Mouse (Mus musculus): ENCODE results near the gene Aoc2. TPM values are rescaled to one million over a fixed set of nuclear protein-coding genes. Genes with fewer than 3 reads are reported as not detected.

Aoc2 gene
- polyA plus RNA-seq, 1 experiment from 2014 or later: 1.8 TPM

DNA sequence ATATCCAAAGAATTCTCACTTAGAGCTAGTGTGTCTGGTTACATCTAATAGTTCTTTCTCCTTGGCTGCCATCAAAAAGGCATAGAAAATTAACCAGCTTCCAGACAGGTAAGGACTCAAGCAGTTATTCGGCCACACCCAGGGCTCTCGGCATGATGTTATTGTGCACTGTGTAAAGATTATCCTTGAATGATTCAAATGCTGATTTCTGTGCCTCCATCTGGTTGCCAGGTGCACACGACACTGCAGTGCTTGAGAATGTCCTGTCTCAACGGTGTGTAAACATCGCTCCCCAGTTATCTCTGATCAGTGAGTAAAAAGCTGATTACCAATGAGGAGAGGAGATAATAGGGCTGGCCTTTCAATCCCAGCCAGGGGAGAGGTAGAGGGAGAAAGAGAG is 17.1 kb upstream of the Aoc2 start:
- ATAC-seq (replicated peaks; ENCODE audit: low FRiP score, low TSS enrichment, low read depth): 0 out of 2 replicates have a peak, but pooled peaks have one; percentile 64
- Histone ChIP-seq H3K4me2 (ENCODE audit: low read length) (no peak overlapping the region), H3K4me3 (ENCODE audit: low read depth, low read length) (no peak overlapping the region), H3K4me1 (replicated peaks; ENCODE audit: control insufficient read depth, insufficient read depth, low read length) (no peaks in the 10 kb centered on the region), H3K27ac (ENCODE audit: low read depth) (no peak overlapping the region), H3K9ac (ENCODE audit: low read length) (no peak overlapping the region), H3K36me3 (ENCODE audit: control insufficient read depth, insufficient read depth, low read length) (no peaks in the 10 kb centered on the region), H3K9me3 (ENCODE audit: control insufficient read depth, low read length) (no peaks in the 10 kb centered on the region), H3K27me3 (replicated peaks; ENCODE audit: control insufficient read depth, insufficient read depth, low read length) (no peaks in the 10 kb centered on the region)
- WGBS: 25% methylated on average over 5 of the region's 5 CpGs
- DNase-seq (ENCODE audit: low spot score): no peak

DNA sequence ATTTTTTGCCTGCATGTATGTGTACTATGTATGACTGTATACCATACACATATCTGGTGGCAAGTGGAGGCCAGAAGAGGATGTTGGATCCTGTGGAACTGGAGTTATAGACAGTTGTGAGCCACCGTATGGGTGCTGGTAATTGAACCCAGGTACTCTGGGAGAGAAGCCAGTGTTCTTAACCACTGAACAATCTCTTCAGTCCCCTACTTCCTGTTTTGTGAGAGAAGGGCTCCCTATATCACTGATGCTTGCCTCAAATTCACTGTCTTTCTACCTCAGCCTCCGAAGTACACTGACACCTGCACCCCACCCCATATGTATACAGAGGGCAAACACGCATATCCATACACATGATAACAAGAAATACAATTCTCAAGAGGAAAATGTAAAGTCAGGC is 13.8 kb upstream of the Aoc2 start:
- no peaks in the 10 kb centered on the region for H3K9me3 ChIP-seq (ENCODE audit: control insufficient read depth, low read length)
- H3K27me3 ChIP-seq (replicated peaks; ENCODE audit: control insufficient read depth, insufficient read depth, low read length): no peaks in the 10 kb centered on the region
- ATAC-seq (replicated peaks; ENCODE audit: low FRiP score, low TSS enrichment, low read depth) (no peak), DNase-seq (ENCODE audit: low spot score) (no peak)
- 83% methylated on average over 3 of the region's 3 CpGs for WGBS
- H3K27ac ChIP-seq (ENCODE audit: low read depth): no peak overlapping the region
- H3K9ac ChIP-seq (ENCODE audit: low read length): no peak overlapping the region
- H3K4me2 ChIP-seq (ENCODE audit: low read length): no peak overlapping the region
- no peaks in the 10 kb centered on the region for H3K36me3 ChIP-seq (ENCODE audit: control insufficient read depth, insufficient read depth, low read length)
- no peaks in the 10 kb centered on the region for H3K4me1 ChIP-seq (replicated peaks; ENCODE audit: control insufficient read depth, insufficient read depth, low read length)
- no peak overlapping the region for H3K4me3 ChIP-seq (ENCODE audit: low read depth, low read length)

DNA sequence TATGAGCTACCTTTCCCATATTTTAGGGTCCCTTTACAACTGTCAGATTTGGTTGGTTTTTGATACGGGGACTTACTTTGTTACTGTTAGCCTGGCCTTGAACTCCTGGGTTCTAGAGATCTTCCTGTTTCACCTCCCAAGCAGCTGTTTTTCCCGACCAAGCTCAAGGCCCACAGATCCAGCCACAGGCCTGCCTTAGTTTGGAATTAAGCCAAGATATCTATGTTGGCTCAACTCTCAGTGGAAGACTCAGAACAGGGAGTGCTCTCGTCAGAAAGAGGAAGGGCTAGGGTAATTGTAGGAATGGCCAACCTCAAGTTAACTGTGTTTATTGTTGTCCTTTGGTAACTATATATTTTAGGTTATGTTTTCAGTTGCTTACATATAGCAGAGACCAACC is 12.7 kb upstream of the Aoc2 start:
- Histone ChIP-seq H3K36me3 (ENCODE audit: control insufficient read depth, insufficient read depth, low read length) (no peaks in the 10 kb centered on the region), H3K9ac (ENCODE audit: low read length) (no peak overlapping the region)
- 65% methylated on average over 3 of the region's 3 CpGs for WGBS

DNA sequence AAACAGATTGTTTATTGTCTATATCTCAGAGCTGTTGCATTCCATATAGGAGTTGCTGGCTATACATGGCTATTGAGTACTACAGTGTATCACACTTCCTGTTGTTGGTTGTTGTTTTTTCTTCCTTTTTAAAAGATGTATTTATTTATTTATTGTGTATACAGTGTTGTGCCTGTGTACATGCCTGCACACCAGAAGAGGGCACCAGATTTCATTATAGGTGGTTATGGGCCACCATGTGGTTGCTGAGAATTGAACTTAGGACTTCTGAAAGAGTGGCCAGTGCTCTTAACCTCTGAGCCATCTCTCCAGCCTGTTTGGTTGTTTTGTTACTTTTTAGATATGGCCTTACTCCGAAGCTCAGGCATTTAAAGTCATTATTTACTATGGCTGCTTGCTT is 10.3 kb upstream of the Aoc2 start:
- ATAC-seq (replicated peaks; ENCODE audit: low FRiP score, low TSS enrichment, low read depth): no peak

More for the DNA sequence above, 12.7 kb upstream of the Aoc2 start:
- DNase-seq (ENCODE audit: low spot score) (no peak), ATAC-seq (replicated peaks; ENCODE audit: low FRiP score, low TSS enrichment, low read depth) (no peak)
- H3K4me2 ChIP-seq (ENCODE audit: low read length): no peak overlapping the region
- peaks cover 3% of the 10 kb centered on the region; the same call in 1 of the 2 replicates for H3K4me1 ChIP-seq (replicated peaks; ENCODE audit: control insufficient read depth, insufficient read depth, low read length)
- H3K9me3 ChIP-seq (ENCODE audit: control insufficient read depth, low read length): no peaks in the 10 kb centered on the region
- H3K4me3 ChIP-seq (ENCODE audit: low read depth, low read length): no peak overlapping the region
- no peaks in the 10 kb centered on the region for H3K27me3 ChIP-seq (replicated peaks; ENCODE audit: control insufficient read depth, insufficient read depth, low read length)
- no peak overlapping the region for H3K27ac ChIP-seq (ENCODE audit: low read depth)

DNA sequence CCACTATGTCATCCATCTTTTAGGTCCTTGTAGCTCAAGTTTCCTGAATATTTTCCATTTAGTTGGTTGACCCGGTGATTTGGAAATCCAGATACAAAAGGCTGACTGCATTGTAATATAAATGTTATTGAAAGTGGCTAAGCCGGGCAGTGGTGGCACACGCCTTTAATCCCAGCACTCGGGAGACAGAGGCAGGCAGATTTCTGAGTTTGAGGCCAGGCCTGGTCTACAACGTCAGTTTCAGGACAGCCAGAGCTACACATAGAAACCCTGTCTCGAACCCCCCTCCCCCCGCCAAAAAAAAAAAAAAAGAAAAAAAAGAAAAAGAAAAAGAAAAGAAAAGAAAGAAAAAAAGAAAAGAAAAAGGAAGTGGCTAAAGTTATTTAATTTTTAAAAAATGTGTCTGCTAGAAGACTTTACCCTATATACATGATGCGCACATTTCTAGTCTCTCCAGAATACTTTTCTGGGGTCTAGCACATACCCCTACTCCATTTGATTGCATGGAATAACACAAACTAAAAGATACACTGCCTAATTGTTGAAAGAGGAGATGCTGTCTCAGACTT is 9.7 kb upstream of the Aoc2 start:
- WGBS: 78% methylated on average over 8 of the region's 8 CpGs
- Histone ChIP-seq H3K4me2 (ENCODE audit: low read length) (peak overlapping the region; percentile 92), H3K9me3 (ENCODE audit: control insufficient read depth, low read length) (no peaks in the 10 kb centered on the region), H3K4me3 (ENCODE audit: low read depth, low read length) (peak overlapping the region; percentile 96), H3K27ac (ENCODE audit: low read depth) (peak overlapping the region; percentile 85), H3K27me3 (replicated peaks; ENCODE audit: control insufficient read depth, insufficient read depth, low read length) (no peaks in the 10 kb centered on the region), H3K9ac (ENCODE audit: low read length) (peak overlapping the region; percentile 87), H3K4me1 (replicated peaks; ENCODE audit: control insufficient read depth, insufficient read depth, low read length) (peaks cover 6% of the 10 kb centered on the region; the same call in 1 of the 2 replicates), H3K36me3 (ENCODE audit: control insufficient read depth, insufficient read depth, low read length) (peaks cover 22% of the 10 kb centered on the region)
- no peak for DNase-seq (ENCODE audit: low spot score)
- ATAC-seq (replicated peaks; ENCODE audit: low FRiP score, low TSS enrichment, low read depth): 0 out of 2 replicates have a peak, but pooled peaks have one; percentile 6

More for the DNA sequence above, 10.3 kb upstream of the Aoc2 start:
- 93% methylated on average over 1 of the region's 1 CpGs for WGBS
- H3K27me3 ChIP-seq (replicated peaks; ENCODE audit: control insufficient read depth, insufficient read depth, low read length): no peaks in the 10 kb centered on the region
- no peak overlapping the region for H3K9ac ChIP-seq (ENCODE audit: low read length)
- H3K4me3 ChIP-seq (ENCODE audit: low read depth, low read length): no peak overlapping the region
- no peak for DNase-seq (ENCODE audit: low spot score)
- H3K4me2 ChIP-seq (ENCODE audit: low read length): no peak overlapping the region
- no peaks in the 10 kb centered on the region for H3K9me3 ChIP-seq (ENCODE audit: control insufficient read depth, low read length)
- H3K4me1 ChIP-seq (replicated peaks; ENCODE audit: control insufficient read depth, insufficient read depth, low read length): peaks cover 6% of the 10 kb centered on the region; the same call in 1 of the 2 replicates
- H3K36me3 ChIP-seq (ENCODE audit: control insufficient read depth, insufficient read depth, low read length): peaks cover 16% of the 10 kb centered on the region
- H3K27ac ChIP-seq (ENCODE audit: low read depth): no peak overlapping the region

DNA sequence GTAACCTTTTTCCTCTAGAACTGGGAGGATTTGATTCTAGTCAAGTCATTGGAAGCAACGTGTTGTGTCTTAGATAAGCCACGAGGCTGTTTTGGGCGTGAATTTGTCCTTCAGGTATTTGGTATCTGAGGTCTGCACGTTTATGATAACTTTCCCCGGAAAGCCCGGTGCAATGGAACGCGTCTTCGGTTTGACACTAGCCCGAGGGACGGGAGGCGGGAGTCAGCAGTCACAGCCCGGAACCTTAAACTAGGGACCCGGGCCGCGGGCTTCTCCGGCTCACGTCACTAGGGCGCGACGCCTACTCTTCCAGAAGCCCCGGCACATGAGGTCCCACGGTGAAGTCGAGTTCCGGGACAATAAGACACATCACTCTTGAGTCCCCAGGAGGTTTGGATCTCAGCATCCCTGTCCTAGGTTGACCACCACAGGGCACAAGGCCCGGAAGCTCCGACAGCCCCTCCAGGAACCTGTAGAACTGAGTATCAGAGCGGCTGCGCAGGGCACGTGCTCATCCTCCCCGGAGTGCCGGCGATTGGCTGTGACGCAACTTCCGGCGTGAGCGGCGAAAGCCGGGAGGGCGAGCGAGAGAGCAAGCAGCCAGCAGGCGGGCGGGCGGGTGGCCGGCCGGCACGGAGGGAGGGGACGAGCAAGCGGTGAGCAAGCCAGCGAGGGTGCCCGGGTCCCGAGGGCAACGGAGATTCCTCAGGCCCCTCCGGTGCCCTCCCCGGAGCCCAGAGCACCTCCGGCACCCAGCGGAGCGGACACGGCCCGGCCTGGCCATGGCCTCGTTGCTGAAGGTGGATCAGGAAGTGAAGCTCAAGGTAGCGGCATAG is 9.0 kb upstream of the Aoc2 start, which contains the start of gene Psme3:
Gene Psme3, plus strand, starts transcription at position 549 of the 836 bp plus-strand sequence.
- H3K4me2 ChIP-seq (ENCODE audit: low read length): peak within 1 kb of the TSS; percentile 92
- WGBS: 0% methylated on average over 50 of the region's 62 CpGs

DNA sequence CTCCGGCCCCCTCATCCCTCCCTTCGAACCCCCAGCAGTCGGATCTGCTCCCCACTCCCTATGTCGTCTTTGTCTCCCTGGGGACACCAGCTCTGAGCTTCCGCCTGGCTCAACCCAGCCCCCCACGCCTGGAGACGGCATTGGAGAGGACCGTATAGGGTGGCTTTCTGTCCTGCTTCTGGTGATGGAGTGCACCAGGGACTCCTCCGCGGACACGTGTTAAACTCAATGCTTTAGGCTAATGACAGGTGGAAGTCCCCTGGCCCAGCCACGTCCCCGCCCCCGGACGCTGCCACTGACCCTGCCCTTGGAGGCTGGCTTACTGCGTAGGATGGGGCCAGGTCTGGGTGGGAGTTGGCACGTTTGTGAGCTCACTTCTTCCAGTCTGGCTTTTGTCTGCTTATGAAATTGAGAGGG is 8.4 kb upstream of the Aoc2 start:
- no peak for DNase-seq (ENCODE audit: low spot score)

More for the DNA sequence above, 9.0 kb upstream of the Aoc2 start, which contains the start of gene Psme3:
- Histone ChIP-seq H3K27ac (ENCODE audit: low read depth) (peak within 1 kb of the TSS; percentile 85), H3K9ac (ENCODE audit: low read length) (peak within 1 kb of the TSS; percentile 87), H3K9me3 (ENCODE audit: control insufficient read depth, low read length) (no peaks in the 10 kb centered on the region), H3K4me1 (replicated peaks; ENCODE audit: control insufficient read depth, insufficient read depth, low read length) (peaks cover 6% of the 10 kb centered on the region; the same call in 1 of the 2 replicates), H3K4me3 (ENCODE audit: low read depth, low read length) (peak within 1 kb of the TSS; percentile 96), H3K27me3 (replicated peaks; ENCODE audit: control insufficient read depth, insufficient read depth, low read length) (no peaks in the 10 kb centered on the region), H3K36me3 (ENCODE audit: control insufficient read depth, insufficient read depth, low read length) (peaks cover 30% of the 10 kb centered on the region)
- DNase-seq (ENCODE audit: low spot score): peak; percentile 98
- ATAC-seq (replicated peaks; ENCODE audit: low FRiP score, low TSS enrichment, low read depth): peak; percentile 92

DNA sequence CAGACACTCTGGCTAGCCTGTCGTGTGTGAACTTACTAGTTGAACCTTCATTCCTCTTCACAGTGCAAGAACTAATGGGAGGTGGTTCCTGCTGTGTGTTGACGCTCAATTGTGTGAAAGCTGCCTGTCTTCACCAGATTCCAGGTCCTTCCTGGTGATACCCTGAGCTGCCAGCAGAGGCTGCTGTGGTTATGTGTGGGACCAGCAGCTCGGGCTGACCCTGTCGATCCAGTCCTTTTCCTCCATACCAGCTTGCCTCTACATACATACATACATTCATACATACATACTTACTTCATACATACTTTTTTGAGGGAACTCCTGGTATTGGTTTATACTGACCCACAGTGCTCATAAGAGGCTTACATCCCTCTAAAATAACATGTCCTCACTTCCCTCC is 1.3 kb upstream of the Aoc2 start:
- DNase-seq (ENCODE audit: low spot score): peak; percentile 88
- Histone ChIP-seq H3K4me3 (ENCODE audit: low read depth, low read length) (no peak overlapping the region), H3K9me3 (ENCODE audit: control insufficient read depth, low read length) (no peaks in the 10 kb centered on the region), H3K4me2 (ENCODE audit: low read length) (no peak overlapping the region), H3K36me3 (ENCODE audit: control insufficient read depth, insufficient read depth, low read length) (peaks cover 79% of the 10 kb centered on the region), H3K27me3 (replicated peaks; ENCODE audit: control insufficient read depth, insufficient read depth, low read length) (no peaks in the 10 kb centered on the region), H3K9ac (ENCODE audit: low read length) (no peak overlapping the region), H3K4me1 (replicated peaks; ENCODE audit: control insufficient read depth, insufficient read depth, low read length) (no peaks in the 10 kb centered on the region), H3K27ac (ENCODE audit: low read depth) (no peak overlapping the region)
- 0 out of 2 replicates have a peak, but pooled peaks have one; percentile 44 for ATAC-seq (replicated peaks; ENCODE audit: low FRiP score, low TSS enrichment, low read depth)
- 13% methylated on average over 4 of the region's 4 CpGs for WGBS

More for the DNA sequence above, 8.4 kb upstream of the Aoc2 start:
- Histone ChIP-seq H3K27ac (ENCODE audit: low read depth) (peak overlapping the region; percentile 85), H3K4me2 (ENCODE audit: low read length) (peak overlapping the region; percentile 92), H3K9ac (ENCODE audit: low read length) (peak overlapping the region; percentile 87), H3K36me3 (ENCODE audit: control insufficient read depth, insufficient read depth, low read length) (peaks cover 36% of the 10 kb centered on the region), H3K4me3 (ENCODE audit: low read depth, low read length) (peak overlapping the region; percentile 96), H3K4me1 (replicated peaks; ENCODE audit: control insufficient read depth, insufficient read depth, low read length) (peaks cover 6% of the 10 kb centered on the region; the same call in 1 of the 2 replicates), H3K9me3 (ENCODE audit: control insufficient read depth, low read length) (no peaks in the 10 kb centered on the region), H3K27me3 (replicated peaks; ENCODE audit: control insufficient read depth, insufficient read depth, low read length) (no peaks in the 10 kb centered on the region)
- ATAC-seq (replicated peaks; ENCODE audit: low FRiP score, low TSS enrichment, low read depth): peak; percentile 59
- under 1% methylated on average over 17 of the region's 17 CpGs for WGBS

Data from intestine, embryonic 14.5 days (tissue).